8 mouse cellular contexts compared by ENCODE assay signal in genomic region chr10:80674851-80675404, GRCm38 (mm10). TPM values are rescaled to one million over a fixed set of nuclear protein-coding genes. Genes with fewer than 3 reads are reported as not detected.
DNase-seq lines count a peak whose midpoint lies in the region; ATAC-seq and TF ChIP-seq lines count a peak whose summit lies in the region.

No protein-coding gene starts in this region.

- no peak for DNase-seq in kidney, adult 18-20 months
- no peak for DNase-seq in hindbrain, embryonic 11.5 days (ENCODE audit: low spot score)
- no peak for DNase-seq in ovary, postnatal 36 days (ENCODE audit: low spot score)
- DNase-seq in ovary, postnatal 10 days (ENCODE audit: low spot score), result no peak
- no peak for DNase-seq in layer of hippocampus, adult 11-12 months (ENCODE audit: low spot score)

- H3K4me2 ChIP-seq in kidney, embryonic 16.5 days (replicated peaks; ENCODE audit: low read depth, low read length), result peak overlapping the region; percentile 80
- peak overlapping the region; percentile 90 for H3K4me2 ChIP-seq in hindbrain, embryonic 11.5 days (replicated peaks; ENCODE audit: low read depth, low read length)
- H3K4me2 ChIP-seq in midbrain, embryonic 13.5 days (replicated peaks), result peak overlapping the region; percentile 84

- peaks cover 59% of the 10 kb centered on the region for H3K4me1 ChIP-seq in kidney, embryonic 16.5 days (ENCODE audit: insufficient read depth, low read length)
- peaks cover 12% of the 10 kb centered on the region for H3K4me1 ChIP-seq in bone marrow, adult 2 months (ENCODE audit: control insufficient read depth, insufficient read depth, low read length)
- peaks cover 21% of the 10 kb centered on the region for H3K4me1 ChIP-seq in hindbrain, embryonic 11.5 days (replicated peaks; ENCODE audit: control insufficient read depth, insufficient read depth, low read length)
- peaks cover 71% of the 10 kb centered on the region for H3K4me1 ChIP-seq in midbrain, embryonic 13.5 days (replicated peaks)

- peak overlapping the region; percentile 81 for H3K4me3 ChIP-seq in kidney, embryonic 16.5 days (ENCODE audit: low read length)
- peak overlapping the region; percentile 86 for H3K4me3 ChIP-seq in bone marrow, adult 2 months (replicated peaks; ENCODE audit: control insufficient read depth, low read depth, low read length)
- H3K4me3 ChIP-seq in hindbrain, embryonic 11.5 days (ENCODE audit: low read depth, low read length), result peak overlapping the region; percentile 92
- H3K4me3 ChIP-seq in midbrain, embryonic 13.5 days (replicated peaks), result peak overlapping the region; percentile 99

- no peak for TF ChIP-seq POLR2A in bone marrow, adult 2 months (IDR thresholded peaks at IDR 0.05; ENCODE audit: borderline replicate concordance, control insufficient read depth, low read depth, low read length)

- peak overlapping the region; percentile 96 for H3K9ac ChIP-seq in kidney, embryonic 16.5 days (replicated peaks; ENCODE audit: low read length)
- H3K9ac ChIP-seq in hindbrain, embryonic 11.5 days (ENCODE audit: low read depth, low read length), result peak overlapping the region; percentile 97
- H3K9ac ChIP-seq in midbrain, embryonic 13.5 days (replicated peaks), result peak overlapping the region; percentile 99

- no peaks in the 10 kb centered on the region for H3K9me3 ChIP-seq in kidney, embryonic 16.5 days (ENCODE audit: low read length)
- H3K9me3 ChIP-seq in hindbrain, embryonic 11.5 days (ENCODE audit: control insufficient read depth, low read length), result no peaks in the 10 kb centered on the region
- no peaks in the 10 kb centered on the region for H3K9me3 ChIP-seq in midbrain, embryonic 13.5 days

- H3K27ac ChIP-seq in kidney, embryonic 16.5 days (ENCODE audit: low read length), result no peak overlapping the region; the same call in 1 of the 2 replicates
- peak overlapping the region; percentile 25 for H3K27ac ChIP-seq in bone marrow, adult 2 months (ENCODE audit: control insufficient read depth, insufficient read depth, low read depth, low read length, poor library complexity)
- 0 out of 2 replicates have a peak overlapping the region, but pooled peaks have one; percentile 94 for H3K27ac ChIP-seq in hindbrain, embryonic 11.5 days (ENCODE audit: low read depth, low read length)
- peak overlapping the region; percentile 98 for H3K27ac ChIP-seq in midbrain, embryonic 13.5 days

- H3K27me3 ChIP-seq in kidney, embryonic 16.5 days (ENCODE audit: insufficient read depth, low read length), result no peaks in the 10 kb centered on the region
- no peaks in the 10 kb centered on the region for H3K27me3 ChIP-seq in hindbrain, embryonic 11.5 days (ENCODE audit: control insufficient read depth, insufficient read depth, low read length)
- no peaks in the 10 kb centered on the region for H3K27me3 ChIP-seq in midbrain, embryonic 13.5 days

- no peak for ATAC-seq in kidney, embryonic 16.5 days (ENCODE audit: low FRiP score, low TSS enrichment)
- ATAC-seq in hindbrain, embryonic 11.5 days (ENCODE audit: low FRiP score), result no peak
- no peak for ATAC-seq in midbrain, embryonic 13.5 days

- WGBS in kidney, embryonic 16.5 days, result 12% methylated on average over 6 of the region's 6 CpGs
- 2% methylated on average over 6 of the region's 6 CpGs for WGBS in bone marrow, adult 2 months
- WGBS in hindbrain, embryonic 11.5 days, result 29% methylated on average over 6 of the region's 6 CpGs
- WGBS in midbrain, embryonic 13.5 days, result 17% methylated on average over 6 of the region's 6 CpGs

- no peak for TF ChIP-seq CTCF in bone marrow, adult 2 months (IDR thresholded peaks at IDR 0.05; ENCODE audit: control insufficient read depth, insufficient read depth, low read length)

- H3K36me3 ChIP-seq in kidney, embryonic 16.5 days (ENCODE audit: insufficient read depth, low read length), result peaks cover 32% of the 10 kb centered on the region
- peaks cover 3% of the 10 kb centered on the region; the same call in 1 of the 2 replicates for H3K36me3 ChIP-seq in hindbrain, embryonic 11.5 days (ENCODE audit: control insufficient read depth, insufficient read depth, low read length)
- peaks cover 29% of the 10 kb centered on the region for H3K36me3 ChIP-seq in midbrain, embryonic 13.5 days

RNA-seq across cellular contexts. Expression of gene Mknk2, which starts 3.0 kb away (rescaled TPM):
- polyA plus RNA-seq in kidney, embryonic 16.5 days (2015; fragmentation: Nextera tagmentation; extraction: Ambion mirVana), result 71.1 and 108 TPM in 2 replicates
- 70.5 and 89.6 TPM in 2 replicates for polyA plus RNA-seq in bone marrow, adult 2 months (2011; ENCODE audit: insufficient read depth, insufficient read length, low replicate concordance, missing spikeins)
- polyA plus RNA-seq in hindbrain, embryonic 11.5 days (2014; fragmentation: Nextera tagmentation; extraction: Ambion mirVana), result 47.0 and 48.4 TPM in 2 replicates
- polyA plus RNA-seq in midbrain, embryonic 13.5 days (2015; fragmentation: Nextera tagmentation; extraction: Ambion mirVana), result 49.6 and 60.1 TPM in 2 replicates

RNA-seq across cellular contexts. Expression of gene Btbd2, which starts 18.1 kb away (rescaled TPM):
- polyA plus RNA-seq in kidney, embryonic 16.5 days (2015; fragmentation: Nextera tagmentation; extraction: Ambion mirVana), result 21.0 and 74.8 TPM in 2 replicates
- polyA plus RNA-seq in bone marrow, adult 2 months (2011; ENCODE audit: insufficient read depth, insufficient read length, low replicate concordance, missing spikeins), result 7.0 and 22.1 TPM in 2 replicates
- 36.2 and 47.2 TPM in 2 replicates for polyA plus RNA-seq in hindbrain, embryonic 11.5 days (2014; fragmentation: Nextera tagmentation; extraction: Ambion mirVana)
- 60.9 and 80.6 TPM in 2 replicates for polyA plus RNA-seq in midbrain, embryonic 13.5 days (2015; fragmentation: Nextera tagmentation; extraction: Ambion mirVana)

RNA-seq across cellular contexts. Expression of gene Mob3a, which starts 26.8 kb away (rescaled TPM):
- polyA plus RNA-seq in kidney, embryonic 16.5 days (2015; fragmentation: Nextera tagmentation; extraction: Ambion mirVana), result 43.1 and 43.2 TPM in 2 replicates
- 16.3 and 45.8 TPM in 2 replicates for polyA plus RNA-seq in bone marrow, adult 2 months (2011; ENCODE audit: insufficient read depth, insufficient read length, low replicate concordance, missing spikeins)
- polyA plus RNA-seq in hindbrain, embryonic 11.5 days (2014; fragmentation: Nextera tagmentation; extraction: Ambion mirVana), result 54.4 and 55.6 TPM in 2 replicates
- polyA plus RNA-seq in midbrain, embryonic 13.5 days (2015; fragmentation: Nextera tagmentation; extraction: Ambion mirVana), result 58.3 and 58.5 TPM in 2 replicates

RNA-seq across cellular contexts. Expression of gene Izumo4, which starts 27.1 kb away (rescaled TPM):
- polyA plus RNA-seq in kidney, embryonic 16.5 days (2015; fragmentation: Nextera tagmentation; extraction: Ambion mirVana), result 23.3 and 23.8 TPM in 2 replicates
- 22.9 and 33.3 TPM in 2 replicates for polyA plus RNA-seq in bone marrow, adult 2 months (2011; ENCODE audit: insufficient read depth, insufficient read length, low replicate concordance, missing spikeins)
- polyA plus RNA-seq in hindbrain, embryonic 11.5 days (2014; fragmentation: Nextera tagmentation; extraction: Ambion mirVana), result 10.3 and 11.4 TPM in 2 replicates
- 37.8 and 39.2 TPM in 2 replicates for polyA plus RNA-seq in midbrain, embryonic 13.5 days (2015; fragmentation: Nextera tagmentation; extraction: Ambion mirVana)

RNA-seq across cellular contexts. Expression of gene Csnk1g2, which starts 52.3 kb away (rescaled TPM):
- polyA plus RNA-seq in kidney, embryonic 16.5 days (2015; fragmentation: Nextera tagmentation; extraction: Ambion mirVana), result 30.8 and 93.6 TPM in 2 replicates
- polyA plus RNA-seq in bone marrow, adult 2 months (2011; ENCODE audit: insufficient read depth, insufficient read length, low replicate concordance, missing spikeins), result 49.9 and 75.2 TPM in 2 replicates
- 71.1 and 85.6 TPM in 2 replicates for polyA plus RNA-seq in hindbrain, embryonic 11.5 days (2014; fragmentation: Nextera tagmentation; extraction: Ambion mirVana)
- polyA plus RNA-seq in midbrain, embryonic 13.5 days (2015; fragmentation: Nextera tagmentation; extraction: Ambion mirVana), result 73.8 and 115 TPM in 2 replicates
